Mouse (Mus musculus) left cerebral cortex, adult 11 months (tissue): Measurements from ENCODE around the gene Dmap1.
A peak's percentile ranks its signal among the peaks of the same experiment; 100 is the strongest.

Source experiments
- DNase-seq: peaks from one replicate; pipeline ENCODE4 v3.0.0; 2022; ENCODE audit warnings: low spot score

Dmap1 gene

GRCm38 (mm10) chr4:117681931-117682461 is at the start of gene Dmap1:
TSS of gene Dmap1 (minus strand) at chr4:117682273.
- DNase-seq, result peak; percentile 69

- DNase-seq, result no peak
Measured at GRCm38 (mm10) chr4:117724112-117724511, 42.0 kb upstream of the Dmap1 start, which contains the start of gene Gm12845. TSS of gene Gm12845 (plus strand) at chr4:117724412.

DNA sequence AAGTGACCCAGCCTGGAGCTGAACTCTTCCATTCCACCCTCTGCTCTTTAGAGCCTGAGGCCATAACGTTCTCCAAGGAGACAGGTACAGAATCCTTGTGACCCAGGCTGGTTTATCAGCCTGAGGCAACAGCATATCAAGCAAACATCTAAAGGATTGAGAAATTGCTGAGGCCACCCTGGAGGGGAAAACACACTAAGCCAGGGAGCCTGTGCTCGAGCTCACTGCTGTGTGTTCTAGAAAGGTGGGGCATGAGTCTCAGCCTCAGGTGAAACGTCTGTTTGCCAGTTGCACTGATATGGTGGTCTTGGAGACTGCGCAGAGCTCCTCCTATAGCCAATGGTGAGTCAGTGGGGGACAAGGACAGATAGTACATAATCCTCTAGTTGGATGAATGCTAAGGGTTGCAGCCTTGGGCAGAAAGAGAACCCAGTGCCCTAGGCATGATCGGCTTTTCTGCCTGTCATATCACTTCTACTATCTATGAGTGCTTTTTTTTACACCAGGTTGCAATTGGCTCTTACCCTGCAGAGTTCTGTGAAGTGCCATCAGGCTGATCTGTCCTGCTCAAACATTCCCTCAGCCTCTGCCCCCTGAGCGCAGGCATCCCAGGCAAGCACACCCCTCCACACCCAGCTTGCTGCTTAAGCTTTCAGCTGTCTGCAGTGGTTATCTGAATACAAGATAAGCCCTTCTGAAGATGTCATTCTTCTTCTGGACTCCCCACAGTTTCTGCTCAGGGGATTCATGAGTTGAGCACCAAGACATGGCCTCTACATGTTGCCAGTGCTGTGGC is 31.4 kb upstream of the Dmap1 start:
- no peak for DNase-seq

DNA sequence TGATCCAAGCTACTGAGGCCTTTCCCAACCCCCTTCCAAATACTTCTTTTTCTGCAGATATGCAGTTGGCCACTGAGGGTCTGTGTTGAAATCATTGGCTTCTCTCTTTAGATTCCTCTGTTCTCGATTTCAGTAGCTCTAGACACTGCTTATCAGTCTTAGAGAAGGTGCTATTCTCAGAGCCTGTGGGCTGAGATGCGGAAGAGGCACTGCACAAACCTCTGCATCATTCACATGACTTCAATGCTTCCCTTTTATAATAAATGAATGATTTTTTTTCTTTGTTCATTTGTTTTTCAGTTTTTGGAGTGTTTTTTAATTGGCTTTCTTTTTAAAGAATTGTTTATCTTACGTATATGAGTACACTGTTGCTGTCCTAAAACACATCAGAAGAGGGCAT is 30.2 kb upstream of the Dmap1 start:
- no peak for DNase-seq

- no peak for DNase-seq
Measured at GRCm38 (mm10) chr4:117708780-117709550, 26.9 kb upstream of the Dmap1 start.

GRCm38 (mm10) chr4:117705361-117705760 is 23.3 kb upstream of the Dmap1 start:
- DNase-seq, result peak; percentile 31

DNA sequence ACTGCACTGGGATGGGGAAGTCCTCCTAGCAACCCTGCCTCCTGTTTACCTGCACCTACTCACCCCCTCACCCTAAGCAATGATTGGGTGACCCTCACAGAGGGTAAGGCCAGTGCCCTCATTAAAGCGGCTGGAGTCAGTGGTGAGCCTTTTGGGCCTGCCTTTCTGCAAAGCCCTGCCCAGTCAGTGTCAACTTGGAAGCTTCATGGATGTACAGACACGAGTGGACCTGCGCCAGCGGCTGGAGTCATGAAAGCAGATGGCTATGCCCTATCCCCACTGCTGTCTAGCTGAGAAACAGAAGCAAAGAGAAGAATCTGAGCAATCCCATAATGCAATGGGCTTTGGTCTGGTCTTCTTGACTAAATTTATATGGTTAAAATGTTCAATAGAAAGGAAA is 4.3 kb upstream of the Dmap1 start:
- no peak for DNase-seq

- DNase-seq, result no peak
Measured at GRCm38 (mm10) chr4:117683048-117683768, 1.1 kb upstream of the Dmap1 start.

- DNase-seq, result no peak
Measured at GRCm38 (mm10) chr4:117682463-117682862, 390 bp upstream of the Dmap1 start.

DNA sequence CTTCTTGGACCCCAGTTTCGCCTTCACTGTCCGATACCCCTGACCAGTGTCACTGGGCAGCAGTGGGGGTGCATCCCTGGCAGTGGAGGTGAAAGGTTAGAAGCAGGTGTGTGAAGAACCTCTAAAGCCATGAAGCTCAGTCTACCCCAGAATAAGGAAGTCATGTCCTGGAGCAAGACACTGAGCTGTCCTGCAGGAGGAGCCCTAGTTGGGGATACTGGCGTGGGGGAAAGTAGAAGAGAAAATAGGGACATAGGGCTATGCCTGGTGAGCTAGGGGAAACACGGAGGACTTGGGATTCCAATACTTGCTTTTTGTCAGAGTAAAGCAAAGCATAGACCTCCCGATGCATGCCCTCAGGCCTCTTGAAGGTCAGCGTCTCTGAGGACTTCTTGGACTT is 1.1 kb downstream of the Dmap1 start:
- no peak for DNase-seq

GRCm38 (mm10) chr4:117676903-117677302 is 5.2 kb downstream of the Dmap1 start:
- DNase-seq, result peak; percentile 67

- DNase-seq, result no peak
Measured at GRCm38 (mm10) chr4:117673901-117674300, 8.2 kb downstream of the Dmap1 start.

GRCm38 (mm10) chr4:117672042-117672441 is 10.0 kb downstream of the Dmap1 start:
- DNase-seq, result no peak

GRCm38 (mm10) chr4:117669874-117670273 is 12.2 kb downstream of the Dmap1 start:
- DNase-seq, result no peak

DNA sequence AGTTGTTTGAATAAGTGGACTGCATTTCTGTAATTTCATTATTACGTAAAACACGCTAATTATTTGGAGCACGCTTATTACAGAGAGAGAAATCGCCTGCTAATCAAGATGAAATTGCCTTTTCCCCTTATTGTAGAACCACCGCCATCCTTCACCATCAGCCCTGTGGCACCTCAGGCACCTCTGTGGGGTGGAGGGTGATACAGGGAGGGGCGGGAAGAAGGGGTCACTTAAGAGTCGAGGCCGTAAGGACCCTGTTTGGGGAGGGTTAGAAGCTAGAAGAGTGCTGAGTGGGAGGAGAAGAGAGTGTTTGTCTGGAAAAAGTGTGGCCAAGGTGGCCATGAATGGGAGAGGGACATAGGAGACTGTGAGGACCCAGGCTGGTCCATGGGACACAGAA is 16.0 kb downstream of the Dmap1 start:
- DNase-seq, result no peak

- no peak for DNase-seq
Measured at GRCm38 (mm10) chr4:117665531-117665930, 16.5 kb downstream of the Dmap1 start.

GRCm38 (mm10) chr4:117664411-117665137 is 17.5 kb downstream of the Dmap1 start:
- DNase-seq, result no peak

- DNase-seq, result no peak
Measured at GRCm38 (mm10) chr4:117660001-117660400, 22.1 kb downstream of the Dmap1 start.

DNA sequence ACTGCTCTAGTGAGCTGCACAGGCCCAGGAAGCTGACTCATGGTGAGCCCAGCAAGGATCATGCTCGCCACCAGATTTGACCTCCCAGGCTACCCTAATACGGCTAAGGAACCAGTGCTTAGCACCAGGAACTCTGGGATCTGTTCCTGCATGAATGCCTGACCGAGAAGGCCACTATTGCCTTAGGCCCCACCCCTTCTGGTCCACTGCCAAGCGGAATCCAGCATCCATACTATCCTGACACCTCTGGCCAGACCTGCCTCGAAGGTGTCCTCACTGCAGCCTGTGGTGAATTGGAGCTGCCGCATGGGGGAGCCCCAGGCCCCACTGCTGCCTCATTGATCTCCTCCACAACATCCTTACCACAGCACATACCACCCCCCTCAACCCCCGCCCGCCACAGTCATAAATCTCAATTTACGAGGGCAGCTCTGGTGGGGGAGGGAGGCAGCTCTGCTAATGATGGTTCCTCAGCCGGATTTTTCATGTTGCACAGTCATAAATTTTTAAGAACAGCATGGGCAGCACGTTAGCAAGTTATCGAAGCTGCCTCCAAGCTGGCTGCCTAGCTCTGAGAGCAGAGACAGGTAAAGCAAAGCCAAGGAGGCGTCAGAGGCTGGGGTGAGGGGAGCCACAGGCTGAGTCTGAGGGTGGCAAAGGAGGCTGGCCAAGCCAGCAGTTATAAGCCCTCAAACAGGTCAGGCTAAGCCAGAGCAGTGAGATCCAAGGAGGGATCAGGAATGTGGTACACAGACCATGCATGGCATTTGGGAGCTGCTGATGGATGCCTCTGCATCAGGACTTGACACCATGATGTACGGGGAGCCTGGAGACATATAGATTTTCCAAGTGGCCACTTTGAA is 23.3 kb downstream of the Dmap1 start:
- DNase-seq, result no peak

GRCm38 (mm10) chr4:117657646-117658045 is 24.4 kb downstream of the Dmap1 start:
- DNase-seq, result no peak

- DNase-seq, result no peak
Measured at GRCm38 (mm10) chr4:117656961-117657360, 25.1 kb downstream of the Dmap1 start.
